Mouse (Mus musculus): ENCODE results near the gene Itga2. TPM values are rescaled to one million over a fixed set of nuclear protein-coding genes. Genes with fewer than 3 reads are reported as not detected.

Itga2 gene
- polyA plus RNA-seq, 1 experiment from 2014 or later, result 2.0 TPM

DNA sequence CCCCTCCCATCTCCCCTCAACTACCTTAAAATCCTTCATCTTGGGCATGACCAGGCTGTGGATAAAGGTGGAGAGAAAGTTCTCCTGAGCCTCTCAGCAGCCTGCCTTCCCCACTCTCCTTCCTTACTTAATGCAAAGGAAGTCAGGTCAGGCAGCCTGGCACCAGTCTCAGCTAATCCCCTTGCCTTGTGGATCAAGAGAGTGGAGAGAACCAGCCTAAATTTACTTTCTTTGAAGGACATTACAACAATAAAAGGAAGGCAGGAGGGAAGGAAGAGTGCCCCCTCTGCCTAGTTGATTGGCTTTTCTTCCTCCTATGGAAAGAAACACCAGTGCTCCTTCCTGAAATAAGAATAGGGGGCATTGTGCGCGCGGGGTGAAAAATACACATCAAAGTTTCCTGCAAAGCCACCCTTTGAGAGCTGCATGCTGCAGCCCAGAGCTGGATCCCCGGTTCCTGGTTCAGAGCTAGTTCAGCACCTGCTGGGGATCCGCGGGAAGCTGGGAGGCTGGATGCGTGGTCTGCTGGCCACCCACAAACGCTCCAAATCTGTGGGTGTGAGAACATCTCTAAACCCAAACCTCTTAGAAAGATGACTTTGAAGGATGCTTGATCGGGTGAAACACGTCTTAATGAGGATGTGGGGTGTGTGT is 777 bp downstream of the Itga2 start:
- Histone ChIP-seq H3K4me3 (ENCODE audit: control insufficient read depth in 1 of 2, insufficient read depth in 1 of 2, low read depth in 1 of 2, low read length in 2 of 2) (peak overlapping the region; percentile 45 to 50), H3K9me3 (ENCODE audit: control insufficient read depth, low read length) (no peaks in the 10 kb centered on the region), H3K36me3 (ENCODE audit: control insufficient read depth, insufficient read depth, low read length) (no peaks in the 10 kb centered on the region), H3K27ac (replicated peaks in 1 of 2; ENCODE audit: control insufficient read depth in 1 of 2, insufficient read depth in 1 of 2, low read depth in 2 of 2, low read length in 2 of 2) (peak overlapping the region; percentile 43 to 47; a peak in 3 of 4 replicates), H3K4me2 (ENCODE audit: low read length) (peak overlapping the region; percentile 81), H3K4me1 (ENCODE audit: control insufficient read depth in 2 of 2, insufficient read depth in 2 of 2, low read length in 2 of 2) (peaks cover 2 to 6% of the 10 kb centered on the region in 2 experiments; a peak in 2 of 4 replicates), H3K27me3 (ENCODE audit: control insufficient read depth, insufficient read depth, low read length) (0 out of 2 replicates have a peak, but pooled peaks cover 5% of the 10 kb centered on the region), H3K9ac (ENCODE audit: low read length) (peak overlapping the region; percentile 55)
- WGBS, result 3% methylated on average over 10 of the region's 10 CpGs
- ATAC-seq (ENCODE audit: insufficient number of reproducible peaks, insufficient read depth, low FRiP score, low read depth), result no peak

- no peak overlapping the region for H3K9ac ChIP-seq (ENCODE audit: low read length)
- no peak overlapping the region for H3K4me3 ChIP-seq (ENCODE audit: control insufficient read depth in 1 of 2, insufficient read depth in 1 of 2, low read depth in 1 of 2, low read length in 2 of 2)
- 0 out of 2 replicates have a peak, but pooled peaks cover 5% of the 10 kb centered on the region for H3K27me3 ChIP-seq (ENCODE audit: control insufficient read depth, insufficient read depth, low read length)
- 40% methylated on average over 1 of the region's 1 CpGs for WGBS
- H3K9me3 ChIP-seq (ENCODE audit: control insufficient read depth, low read length), result no peaks in the 10 kb centered on the region
- no peaks in the 10 kb centered on the region for H3K36me3 ChIP-seq (ENCODE audit: control insufficient read depth, insufficient read depth, low read length)
- no peak overlapping the region for H3K4me2 ChIP-seq (ENCODE audit: low read length)
- H3K4me1 ChIP-seq (ENCODE audit: control insufficient read depth in 2 of 2, insufficient read depth in 2 of 2, low read length in 2 of 2), result peaks cover 0 to 2% of the 10 kb centered on the region in 2 experiments; a peak in 2 of 4 replicates
- H3K27ac ChIP-seq (replicated peaks in 1 of 2; ENCODE audit: control insufficient read depth in 1 of 2, insufficient read depth in 1 of 2, low read depth in 2 of 2, low read length in 2 of 2), result no peak overlapping the region
- no peak for ATAC-seq (ENCODE audit: insufficient number of reproducible peaks, insufficient read depth, low FRiP score, low read depth)
These were observed 7.1 kb downstream of the Itga2 start for GRCm38 (mm10) chr13:114924785-114925184.

GRCm38 (mm10) chr13:114923331-114923730 is 8.6 kb downstream of the Itga2 start:
- no peaks in the 10 kb centered on the region for H3K36me3 ChIP-seq (ENCODE audit: control insufficient read depth, insufficient read depth, low read length)
- peaks cover 2 to 3% of the 10 kb centered on the region in 2 experiments; a peak in 3 of 4 replicates for H3K4me1 ChIP-seq (ENCODE audit: control insufficient read depth in 2 of 2, insufficient read depth in 2 of 2, low read length in 2 of 2)
- H3K4me3 ChIP-seq (ENCODE audit: control insufficient read depth in 1 of 2, insufficient read depth in 1 of 2, low read depth in 1 of 2, low read length in 2 of 2), result no peak overlapping the region
- H3K27ac ChIP-seq (replicated peaks in 1 of 2; ENCODE audit: control insufficient read depth in 1 of 2, insufficient read depth in 1 of 2, low read depth in 2 of 2, low read length in 2 of 2), result 0 out of 4 replicates have a peak overlapping the region, but pooled peaks of 1 of the 2 experiments have one; percentile 12
- no peak overlapping the region for H3K9ac ChIP-seq (ENCODE audit: low read length)
- no peaks in the 10 kb centered on the region for H3K9me3 ChIP-seq (ENCODE audit: control insufficient read depth, low read length)
- 38% methylated on average over 9 of the region's 9 CpGs for WGBS
- H3K4me2 ChIP-seq (ENCODE audit: low read length), result peak overlapping the region; percentile 35; the same call in 1 of the 2 replicates
- ATAC-seq (ENCODE audit: insufficient number of reproducible peaks, insufficient read depth, low FRiP score, low read depth), result no peak
- H3K27me3 ChIP-seq (ENCODE audit: control insufficient read depth, insufficient read depth, low read length), result no peaks in the 10 kb centered on the region

DNA sequence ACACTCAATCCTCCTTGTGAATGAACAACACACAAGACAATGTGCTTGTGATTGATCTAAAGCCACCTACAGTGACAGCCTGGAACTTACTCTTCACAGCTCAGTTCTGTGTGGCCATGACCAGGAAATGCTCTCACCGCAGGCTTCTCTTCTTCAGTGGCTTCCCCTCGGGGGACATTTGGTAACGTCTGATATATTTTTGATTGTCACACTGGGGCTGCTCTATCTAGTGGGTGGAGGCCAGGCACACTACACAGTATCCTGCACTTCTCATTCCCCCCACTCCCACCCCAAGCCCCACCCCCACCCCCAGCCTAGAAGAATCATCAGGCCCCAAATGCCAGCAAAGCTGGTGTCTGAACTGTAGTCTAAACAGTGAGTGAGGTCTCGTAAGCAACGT is 16.1 kb downstream of the Itga2 start:
- H3K36me3 ChIP-seq (ENCODE audit: control insufficient read depth, insufficient read depth, low read length), result no peaks in the 10 kb centered on the region
- no peak overlapping the region for H3K27ac ChIP-seq (replicated peaks in 1 of 2; ENCODE audit: control insufficient read depth in 1 of 2, insufficient read depth in 1 of 2, low read depth in 2 of 2, low read length in 2 of 2)
- no peak overlapping the region for H3K9ac ChIP-seq (ENCODE audit: low read length)
- H3K4me3 ChIP-seq (ENCODE audit: control insufficient read depth in 1 of 2, insufficient read depth in 1 of 2, low read depth in 1 of 2, low read length in 2 of 2), result no peak overlapping the region
- WGBS, result 69% methylated on average over 5 of the region's 5 CpGs
- ATAC-seq (ENCODE audit: insufficient number of reproducible peaks, insufficient read depth, low FRiP score, low read depth), result no peak
- no peak overlapping the region for H3K4me2 ChIP-seq (ENCODE audit: low read length)
- H3K27me3 ChIP-seq (ENCODE audit: control insufficient read depth, insufficient read depth, low read length), result no peaks in the 10 kb centered on the region
- H3K9me3 ChIP-seq (ENCODE audit: control insufficient read depth, low read length), result no peaks in the 10 kb centered on the region
- H3K4me1 ChIP-seq (ENCODE audit: control insufficient read depth in 2 of 2, insufficient read depth in 2 of 2, low read length in 2 of 2), result peaks cover 2 to 5% of the 10 kb centered on the region in 2 experiments; a peak in 2 of 4 replicates

GRCm38 (mm10) chr13:114914963-114915362 is 16.9 kb downstream of the Itga2 start:
- ATAC-seq (ENCODE audit: insufficient number of reproducible peaks, insufficient read depth, low FRiP score, low read depth), result no peak
- Histone ChIP-seq H3K27ac (replicated peaks in 1 of 2; ENCODE audit: control insufficient read depth in 1 of 2, insufficient read depth in 1 of 2, low read depth in 2 of 2, low read length in 2 of 2) (no peak overlapping the region), H3K36me3 (ENCODE audit: control insufficient read depth, insufficient read depth, low read length) (no peaks in the 10 kb centered on the region), H3K4me2 (ENCODE audit: low read length) (no peak overlapping the region), H3K27me3 (ENCODE audit: control insufficient read depth, insufficient read depth, low read length) (no peaks in the 10 kb centered on the region), H3K4me1 (ENCODE audit: control insufficient read depth in 2 of 2, insufficient read depth in 2 of 2, low read length in 2 of 2) (peaks cover 2 to 5% of the 10 kb centered on the region in 2 experiments; a peak in 2 of 4 replicates), H3K4me3 (ENCODE audit: control insufficient read depth in 1 of 2, insufficient read depth in 1 of 2, low read depth in 1 of 2, low read length in 2 of 2) (no peak overlapping the region), H3K9ac (ENCODE audit: low read length) (no peak overlapping the region), H3K9me3 (ENCODE audit: control insufficient read depth, low read length) (no peaks in the 10 kb centered on the region)
- WGBS, result 70% methylated on average over 4 of the region's 4 CpGs

DNA sequence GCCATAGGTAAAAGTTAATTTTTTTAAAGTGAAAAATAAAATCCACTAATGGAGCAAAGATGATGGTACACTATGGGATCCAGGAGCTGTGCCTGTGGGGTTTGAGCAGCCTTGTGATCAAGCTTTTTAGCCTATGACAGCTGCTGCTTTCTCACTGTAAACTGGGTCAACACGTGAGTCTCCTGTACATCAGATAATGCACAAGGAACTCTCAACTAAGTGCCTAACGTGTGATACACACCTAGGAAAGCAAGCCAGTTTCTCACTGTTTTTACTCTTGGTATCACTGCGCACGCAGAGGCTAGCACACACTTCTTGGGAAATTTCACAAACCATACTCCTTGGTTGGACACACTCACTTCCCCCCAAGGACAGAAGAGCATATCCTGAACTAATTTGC is 17.3 kb downstream of the Itga2 start:
- Histone ChIP-seq H3K9me3 (ENCODE audit: control insufficient read depth, low read length) (no peaks in the 10 kb centered on the region), H3K36me3 (ENCODE audit: control insufficient read depth, insufficient read depth, low read length) (no peaks in the 10 kb centered on the region), H3K4me1 (ENCODE audit: control insufficient read depth in 2 of 2, insufficient read depth in 2 of 2, low read length in 2 of 2) (peaks cover 2 to 5% of the 10 kb centered on the region in 2 experiments; a peak in 2 of 4 replicates), H3K4me3 (ENCODE audit: control insufficient read depth in 1 of 2, insufficient read depth in 1 of 2, low read depth in 1 of 2, low read length in 2 of 2) (no peak overlapping the region), H3K27ac (replicated peaks in 1 of 2; ENCODE audit: control insufficient read depth in 1 of 2, insufficient read depth in 1 of 2, low read depth in 2 of 2, low read length in 2 of 2) (no peak overlapping the region), H3K4me2 (ENCODE audit: low read length) (no peak overlapping the region), H3K27me3 (ENCODE audit: control insufficient read depth, insufficient read depth, low read length) (no peaks in the 10 kb centered on the region), H3K9ac (ENCODE audit: low read length) (no peak overlapping the region)
- 79% methylated on average over 4 of the region's 4 CpGs for WGBS
- no peak for ATAC-seq (ENCODE audit: insufficient number of reproducible peaks, insufficient read depth, low FRiP score, low read depth)

DNA sequence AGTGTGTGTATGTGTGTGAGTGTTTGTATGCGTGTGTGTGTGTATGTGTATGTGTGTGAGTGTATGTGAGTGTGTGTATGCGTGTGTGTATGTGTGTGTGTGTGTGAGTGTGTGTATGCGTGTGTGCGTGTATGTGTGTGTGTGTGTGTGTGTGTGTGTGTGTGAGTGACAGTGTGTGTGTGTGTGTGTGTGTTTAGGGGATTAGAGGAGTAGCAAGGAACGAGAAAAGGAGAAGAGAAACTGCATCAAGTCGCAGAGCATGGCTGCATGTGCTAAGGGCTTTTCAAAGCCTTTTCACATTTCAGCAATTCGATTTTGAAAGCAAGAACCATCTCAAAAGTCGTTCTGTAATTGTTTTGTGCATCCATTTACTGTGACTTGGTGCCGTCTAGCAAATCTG is 21.3 kb downstream of the Itga2 start:
- Histone ChIP-seq H3K4me1 (ENCODE audit: control insufficient read depth in 2 of 2, insufficient read depth in 2 of 2, low read length in 2 of 2) (no peaks in the 10 kb centered on the region), H3K9me3 (ENCODE audit: control insufficient read depth, low read length) (no peaks in the 10 kb centered on the region), H3K27ac (replicated peaks in 1 of 2; ENCODE audit: control insufficient read depth in 1 of 2, insufficient read depth in 1 of 2, low read depth in 2 of 2, low read length in 2 of 2) (no peak overlapping the region), H3K9ac (ENCODE audit: low read length) (no peak overlapping the region), H3K36me3 (ENCODE audit: control insufficient read depth, insufficient read depth, low read length) (no peaks in the 10 kb centered on the region), H3K27me3 (ENCODE audit: control insufficient read depth, insufficient read depth, low read length) (no peaks in the 10 kb centered on the region), H3K4me3 (ENCODE audit: control insufficient read depth in 1 of 2, insufficient read depth in 1 of 2, low read depth in 1 of 2, low read length in 2 of 2) (no peak overlapping the region), H3K4me2 (ENCODE audit: low read length) (no peak overlapping the region)
- 78% methylated on average over 9 of the region's 9 CpGs for WGBS
- ATAC-seq (ENCODE audit: insufficient number of reproducible peaks, insufficient read depth, low FRiP score, low read depth), result no peak

DNA sequence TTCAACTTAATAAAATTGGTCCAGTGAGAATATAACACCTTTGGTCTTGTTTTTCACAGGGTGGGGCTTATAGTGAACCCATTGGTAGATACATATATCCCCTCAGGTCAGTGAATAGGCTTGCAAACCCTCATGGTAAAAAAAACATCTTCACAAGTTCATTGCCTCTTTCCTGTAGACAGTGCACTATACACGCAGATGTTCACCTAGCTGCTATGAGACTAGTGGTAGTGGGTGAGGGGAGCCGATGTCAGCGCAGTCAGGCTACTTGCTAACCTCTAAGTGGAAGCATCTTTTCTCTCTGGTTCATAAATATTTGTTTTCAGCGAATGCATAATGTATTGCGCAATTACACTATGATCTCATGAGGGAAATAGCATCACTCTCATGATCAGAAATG is 22.4 kb downstream of the Itga2 start:
- Histone ChIP-seq H3K4me3 (ENCODE audit: control insufficient read depth in 1 of 2, insufficient read depth in 1 of 2, low read depth in 1 of 2, low read length in 2 of 2) (no peak overlapping the region), H3K4me1 (ENCODE audit: control insufficient read depth in 2 of 2, insufficient read depth in 2 of 2, low read length in 2 of 2) (no peaks in the 10 kb centered on the region), H3K9ac (ENCODE audit: low read length) (no peak overlapping the region), H3K27ac (replicated peaks in 1 of 2; ENCODE audit: control insufficient read depth in 1 of 2, insufficient read depth in 1 of 2, low read depth in 2 of 2, low read length in 2 of 2) (no peak overlapping the region), H3K36me3 (ENCODE audit: control insufficient read depth, insufficient read depth, low read length) (no peaks in the 10 kb centered on the region), H3K27me3 (ENCODE audit: control insufficient read depth, insufficient read depth, low read length) (no peaks in the 10 kb centered on the region), H3K4me2 (ENCODE audit: low read length) (no peak overlapping the region), H3K9me3 (ENCODE audit: control insufficient read depth, low read length) (no peaks in the 10 kb centered on the region)
- WGBS, result 81% methylated on average over 5 of the region's 5 CpGs
- no peak for ATAC-seq (ENCODE audit: insufficient number of reproducible peaks, insufficient read depth, low FRiP score, low read depth)

Measured in heart, embryonic 14.5 days (tissue).